Mouse (Mus musculus): ENCODE results near the gene Gpr108. TPM values are rescaled to one million over a fixed set of nuclear protein-coding genes. Genes with fewer than 3 reads are reported as not detected.

Gpr108 gene
- polyA plus RNA-seq, 1 experiment = 46.5 TPM

GRCm38 (mm10) chr17:57207938-57208337 is 40.3 kb downstream of the Gpr108 start:
- WGBS = 45% methylated on average over 3 of the region's 3 CpGs

DNA sequence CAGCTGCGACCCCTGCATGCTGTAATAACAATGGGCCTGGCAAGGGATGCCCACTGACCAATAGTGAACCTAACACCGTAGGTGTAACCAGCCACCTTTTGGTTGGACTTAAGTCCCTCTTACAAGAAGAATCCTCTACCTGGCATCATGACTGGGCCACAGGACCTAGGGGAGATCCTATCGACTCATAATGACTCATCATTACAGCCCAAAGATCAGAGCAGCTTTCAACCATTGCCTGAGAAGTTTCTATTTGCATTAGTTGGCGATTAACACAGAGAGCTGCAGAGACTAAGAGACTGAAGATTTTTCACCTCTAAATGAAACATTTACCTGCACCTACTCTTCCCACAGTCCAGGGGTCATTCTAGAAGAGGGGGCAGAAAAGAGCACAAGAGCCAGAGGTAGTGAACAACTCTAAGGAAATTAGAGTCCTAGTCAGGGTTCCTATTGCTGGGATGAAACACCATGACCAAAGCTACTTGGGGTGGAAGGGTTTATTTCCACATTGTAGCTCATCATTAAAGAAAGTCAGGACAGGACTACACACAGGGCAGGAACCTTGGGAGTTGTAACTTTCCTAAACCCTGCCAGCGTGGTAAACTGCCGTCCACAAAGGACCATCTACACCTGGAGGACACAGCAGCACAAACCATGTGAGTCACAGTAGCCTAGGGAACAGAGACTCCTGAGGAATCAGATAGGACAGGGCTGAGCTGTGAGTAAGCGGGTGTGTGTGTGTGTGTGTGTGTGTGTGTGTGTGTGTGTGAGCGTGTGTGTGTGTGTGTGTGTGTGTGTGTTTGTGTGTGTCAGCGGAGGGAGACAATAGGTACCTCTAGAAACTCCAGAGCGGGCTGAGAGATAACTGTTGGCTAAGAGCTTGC is 46.2 kb downstream of the Gpr108 start:
- Histone ChIP-seq H3K36me3 (ENCODE audit: control insufficient read depth, insufficient read depth, low read length) (no peaks in the 10 kb centered on the region), H3K4me1 (ENCODE audit: control insufficient read depth, insufficient read depth, insufficient read length, low read length) (0 out of 2 replicates have a peak, but pooled peaks cover 3% of the 10 kb centered on the region), H3K4me3 (ENCODE audit: low read depth, low read length) (no peak overlapping the region), H3K27me3 (ENCODE audit: control insufficient read depth, insufficient read depth, low read length) (no peaks in the 10 kb centered on the region), H3K27ac (ENCODE audit: insufficient read depth, low read depth, low read length) (no peak overlapping the region)
- WGBS = 38% methylated on average over 10 of the region's 10 CpGs
- no peak for TF ChIP-seq POLR2A (IDR thresholded peaks at IDR 0.05; ENCODE audit: low read depth, low read length)
- TF ChIP-seq CTCF (IDR thresholded peaks at IDR 0.05; ENCODE audit: extremely low read depth, insufficient read length, insufficient replicate concordance, low read depth, low read length) = no peak

More at GRCm38 (mm10) chr17:57207938-57208337, 40.3 kb downstream of the Gpr108 start:
- Histone ChIP-seq H3K27me3 (ENCODE audit: control insufficient read depth, insufficient read depth, low read length) (no peaks in the 10 kb centered on the region), H3K4me3 (ENCODE audit: low read depth, low read length) (no peak overlapping the region), H3K36me3 (ENCODE audit: control insufficient read depth, insufficient read depth, low read length) (no peaks in the 10 kb centered on the region), H3K4me1 (ENCODE audit: control insufficient read depth, insufficient read depth, insufficient read length, low read length) (no peaks in the 10 kb centered on the region), H3K27ac (ENCODE audit: insufficient read depth, low read depth, low read length) (no peak overlapping the region)
- no peak for TF ChIP-seq CTCF (IDR thresholded peaks at IDR 0.05; ENCODE audit: extremely low read depth, insufficient read length, insufficient replicate concordance, low read depth, low read length)
- TF ChIP-seq POLR2A (IDR thresholded peaks at IDR 0.05; ENCODE audit: low read depth, low read length) = no peak

DNA sequence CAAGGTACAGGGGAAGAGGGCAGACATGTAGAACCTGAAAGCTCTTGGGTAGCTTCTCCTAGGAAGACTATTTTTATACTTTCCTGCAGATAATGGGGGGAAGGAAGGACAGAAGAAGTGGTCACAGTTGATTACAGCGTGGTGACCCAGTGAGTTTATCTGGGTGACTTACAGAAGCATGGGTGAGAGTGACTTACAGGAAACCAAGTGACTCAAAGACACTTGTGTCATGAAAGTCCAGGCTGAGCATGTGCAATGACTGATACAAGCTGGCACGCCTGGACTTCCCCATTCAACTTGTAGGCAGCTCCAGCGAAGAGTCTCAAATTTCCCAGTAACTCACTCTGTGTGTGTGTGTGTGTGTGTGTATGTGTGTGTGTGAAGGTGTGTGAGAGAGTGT is 50.0 kb downstream of the Gpr108 start:
- Histone ChIP-seq H3K27ac (ENCODE audit: insufficient read depth, low read depth, low read length) (no peak overlapping the region), H3K4me3 (ENCODE audit: low read depth, low read length) (no peak overlapping the region), H3K36me3 (ENCODE audit: control insufficient read depth, insufficient read depth, low read length) (no peaks in the 10 kb centered on the region), H3K27me3 (ENCODE audit: control insufficient read depth, insufficient read depth, low read length) (no peaks in the 10 kb centered on the region), H3K4me1 (ENCODE audit: control insufficient read depth, insufficient read depth, insufficient read length, low read length) (0 out of 2 replicates have a peak, but pooled peaks cover 3% of the 10 kb centered on the region)
- WGBS = 60% methylated on average over 3 of the region's 3 CpGs
- TF ChIP-seq CTCF (IDR thresholded peaks at IDR 0.05; ENCODE audit: extremely low read depth, insufficient read length, insufficient replicate concordance, low read depth, low read length) = no peak
- TF ChIP-seq POLR2A (IDR thresholded peaks at IDR 0.05; ENCODE audit: low read depth, low read length) = no peak

GRCm38 (mm10) chr17:57195326-57196010 is 52.8 kb downstream of the Gpr108 start:
- Histone ChIP-seq H3K4me1 (ENCODE audit: control insufficient read depth, insufficient read depth, insufficient read length, low read length) (no peaks in the 10 kb centered on the region), H3K27me3 (ENCODE audit: control insufficient read depth, insufficient read depth, low read length) (no peaks in the 10 kb centered on the region), H3K4me3 (ENCODE audit: low read depth, low read length) (no peak overlapping the region), H3K36me3 (ENCODE audit: control insufficient read depth, insufficient read depth, low read length) (no peaks in the 10 kb centered on the region), H3K27ac (ENCODE audit: insufficient read depth, low read depth, low read length) (no peak overlapping the region)
- WGBS = 75% methylated on average over 8 of the region's 8 CpGs
- TF ChIP-seq POLR2A (IDR thresholded peaks at IDR 0.05; ENCODE audit: low read depth, low read length) = no peak
- TF ChIP-seq CTCF (IDR thresholded peaks at IDR 0.05; ENCODE audit: extremely low read depth, insufficient read length, insufficient replicate concordance, low read depth, low read length) = no peak

DNA sequence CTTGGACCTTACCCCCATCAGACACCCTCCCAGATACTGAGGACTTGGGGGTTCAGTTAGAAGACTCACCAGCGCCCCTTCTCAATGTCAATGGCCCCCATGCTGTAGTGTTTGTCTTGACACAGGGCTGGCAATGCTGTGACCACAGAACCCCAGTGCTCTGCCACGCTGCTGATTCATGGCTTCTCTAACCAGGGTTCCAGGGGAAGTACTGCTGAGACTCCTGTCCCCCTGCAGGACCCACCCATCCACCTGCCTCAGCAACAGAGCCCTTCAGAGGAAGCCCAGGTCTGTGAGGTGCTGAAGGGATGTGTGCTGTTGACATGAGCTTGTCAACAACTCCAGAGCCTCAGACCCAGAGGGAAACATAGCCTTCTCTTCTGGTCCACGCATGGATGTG is 53.5 kb downstream of the Gpr108 start:
- H3K36me3 ChIP-seq (ENCODE audit: control insufficient read depth, insufficient read depth, low read length) = no peaks in the 10 kb centered on the region
- no peaks in the 10 kb centered on the region for H3K27me3 ChIP-seq (ENCODE audit: control insufficient read depth, insufficient read depth, low read length)
- no peak overlapping the region for H3K27ac ChIP-seq (ENCODE audit: insufficient read depth, low read depth, low read length)
- 90% methylated on average over 3 of the region's 3 CpGs for WGBS
- no peaks in the 10 kb centered on the region for H3K4me1 ChIP-seq (ENCODE audit: control insufficient read depth, insufficient read depth, insufficient read length, low read length)
- TF ChIP-seq CTCF (IDR thresholded peaks at IDR 0.05; ENCODE audit: extremely low read depth, insufficient read length, insufficient replicate concordance, low read depth, low read length) (no peak), POLR2A (IDR thresholded peaks at IDR 0.05; ENCODE audit: low read depth, low read length) (no peak)
- H3K4me3 ChIP-seq (ENCODE audit: low read depth, low read length) = no peak overlapping the region

GRCm38 (mm10) chr17:57194041-57194507 is 54.2 kb downstream of the Gpr108 start, which contains the start of gene Tnfsf14:
Tnfsf14 (minus strand) TSS chr17:57194177.
- no peaks in the 10 kb centered on the region for H3K27me3 ChIP-seq (ENCODE audit: control insufficient read depth, insufficient read depth, low read length)
- H3K4me1 ChIP-seq (ENCODE audit: control insufficient read depth, insufficient read depth, insufficient read length, low read length) = no peaks in the 10 kb centered on the region
- H3K27ac ChIP-seq (ENCODE audit: insufficient read depth, low read depth, low read length) = no peak within 1 kb of the TSS
- TF ChIP-seq CTCF (IDR thresholded peaks at IDR 0.05; ENCODE audit: extremely low read depth, insufficient read length, insufficient replicate concordance, low read depth, low read length) (no peak), POLR2A (IDR thresholded peaks at IDR 0.05; ENCODE audit: low read depth, low read length) (no peak)
- no peaks in the 10 kb centered on the region for H3K36me3 ChIP-seq (ENCODE audit: control insufficient read depth, insufficient read depth, low read length)
- 68% methylated on average over 11 of the region's 11 CpGs for WGBS
- H3K4me3 ChIP-seq (ENCODE audit: low read depth, low read length) = peak within 1 kb of the TSS; percentile 40
